Comparison of ENCODE assay signal across 8 mouse cellular contexts in genomic region chr17:6317339-6317985, GRCm38 (mm10). TPM values are rescaled to one million over a fixed set of nuclear protein-coding genes. Genes with fewer than 3 reads are reported as not detected.
DNase-seq lines count a peak whose midpoint lies in the region; ATAC-seq and TF ChIP-seq lines count a peak whose summit lies in the region.
"Not testable (repeated sequence)": the region's sequence is repeated elsewhere in the genome, so short reads cannot be mapped to it uniquely, and the experiment has no call there.

TSS of gene Dynlt1a (minus strand) at chr17:6317500.

- H3K4me2 ChIP-seq in intestine, postnatal 0 days (replicated peaks; ENCODE audit: low read depth) = peak within 1 kb of the TSS; percentile 68

- H3K4me3 ChIP-seq in intestine, postnatal 0 days (ENCODE audit: low read depth, low read length) = peak within 1 kb of the TSS; percentile 36
- H3K4me3 ChIP-seq in midbrain, embryonic 10.5 days = peak within 1 kb of the TSS; percentile 55

- 7% methylated on average over 22 of the region's 23 CpGs for WGBS in intestine, postnatal 0 days
- WGBS in midbrain, embryonic 10.5 days = 14% methylated on average over 23 of the region's 23 CpGs

- H3K27me3 ChIP-seq in intestine, postnatal 0 days (replicated peaks; ENCODE audit: control insufficient read depth, insufficient read depth, low read length); midbrain, embryonic 10.5 days (ENCODE audit: low read depth, poor library complexity, severe bottlenecking): not testable (repeated sequence)

- not testable (repeated sequence) for TF ChIP-seq CTCF in intestine, postnatal 0 days (IDR thresholded peaks at IDR 0.05; ENCODE audit: low read depth)

- DNase-seq in adrenal gland, postnatal 10 days = peak; percentile 100
- DNase-seq in embryo, embryonic 9.5 days (ENCODE audit: extremely low spot score) = peak; percentile 98
- DNase-seq in gastrocnemius, postnatal 4 days (ENCODE audit: low spot score in 2 of 2) = peak; percentile 97 to 99
- DNase-seq in left cerebral cortex, postnatal 36 days (ENCODE audit: low spot score in 2 of 2) = peak; percentile 92 to 94
- DNase-seq in midbrain, embryonic 10.5 days (ENCODE audit: low spot score) = peak; percentile 98
- DNase-seq in right cerebral cortex, postnatal 36 days (ENCODE audit: low spot score in 2 of 2) = peak; percentile 91 to 92
- peak; percentile 98 for DNase-seq in yolk sac, embryonic 10.5 days (ENCODE audit: low spot score)

- intact Hi-C loops in left cerebral cortex, postnatal 36 days (cut with DNase I) = not testable (repeated sequence)

- not testable (repeated sequence) for H3K36me3 ChIP-seq in intestine, postnatal 0 days (ENCODE audit: control insufficient read depth, insufficient read depth); midbrain, embryonic 10.5 days

- peak; percentile 87 for ATAC-seq in intestine, postnatal 0 days

- not testable (repeated sequence) for H3K9ac ChIP-seq in intestine, postnatal 0 days (ENCODE audit: low read depth, low read length)

- H3K4me1 ChIP-seq in intestine, postnatal 0 days (replicated peaks; ENCODE audit: control insufficient read depth, insufficient read depth, low read length); midbrain, embryonic 10.5 days: not testable (repeated sequence)

- H3K27ac ChIP-seq in intestine, postnatal 0 days (ENCODE audit: low read depth, low read length) = not testable (repeated sequence)
- H3K27ac ChIP-seq in midbrain, embryonic 10.5 days (replicated peaks) = peak within 1 kb of the TSS; percentile 68

- not testable (repeated sequence) for H3K9me3 ChIP-seq in intestine, postnatal 0 days (ENCODE audit: control insufficient read depth); midbrain, embryonic 10.5 days (replicated peaks)

RNA-seq across cellular contexts. Expression of gene Dynlt1a, which starts in this region (rescaled TPM):
- total RNA-seq in adrenal gland, postnatal 10 days (2021) = 1 to 10 TPM; 3.1 to 6.3 TPM
- 1 to 10 TPM; 3.1 to 5.1 TPM for total RNA-seq in gastrocnemius, postnatal 4 days (2021)
- 10.7 and 11.7 TPM in 2 replicates for polyA plus RNA-seq in intestine, postnatal 0 days (2015; fragmentation: Nextera tagmentation; extraction: Ambion mirVana)
- 10 to 100 TPM in 1 of 2 experiments, 1 to 10 TPM in 1; 8.9 to 13.8 TPM for total RNA-seq in left cerebral cortex, postnatal 36 days (2021)
- polyA plus RNA-seq in midbrain, embryonic 10.5 days (2016; fragmentation: Nextera tagmentation; extraction: Ambion mirVana) = 22.1 and 29.9 TPM in 2 replicates
